Mouse (Mus musculus): ENCODE measurements around the gene Cers6.

- TF ChIP-seq CTCF (IDR thresholded peaks at IDR 0.05; ENCODE audit: extremely low read depth, insufficient read depth, insufficient read length, insufficient replicate concordance) (no peak), POLR2A (IDR thresholded peaks at IDR 0.05; ENCODE audit: low read depth, low read length) (no peak)
Measured at GRCm38 (mm10) chr2:68864366-68864765, 3.1 kb downstream of the Cers6 start.
